Mouse (Mus musculus) hindbrain, embryonic 15.5 days (tissue): Measurements from ENCODE around the gene Pdlim7. TPM values are rescaled to one million over a fixed set of nuclear protein-coding genes. Genes with fewer than 3 reads are reported as not detected.

Experiments used
- ATAC-seq: fragments of 200-750 bp; cut with Nextera tagmentation; 2 replicates; pipeline ENCODE4 v1.8.0; 2017; ENCODE audit warnings: low read depth, moderate number of reproducible peaks, moderate TSS enrichment; ENCODE audit not compliant: low FRiP score
- H3K27ac ChIP-seq: fragments of 300-500 bp; sonication (generic); replicated peaks from 2 replicates; pipeline ENCODE4 v1.5.1; 2015; ENCODE audit warnings: mild to moderate bottlenecking, inconsistent platforms
- H3K27me3 ChIP-seq: fragments of 300-500 bp; sonication (generic); 2 replicates; pipeline ENCODE4 v1.6.1; 2015; ENCODE audit warnings: control low read depth, inconsistent platforms
- H3K36me3 ChIP-seq: fragments of 300-500 bp; sonication (generic); 2 replicates; pipeline ENCODE4 v1.6.1; 2015; ENCODE audit warnings: control low read depth, inconsistent platforms
- H3K4me1 ChIP-seq: fragments of 300-500 bp; sonication (generic); replicated peaks from 2 replicates; pipeline ENCODE4 v1.6.1; 2015; ENCODE audit warnings: control low read depth, inconsistent platforms
- H3K4me2 ChIP-seq: fragments of 300-500 bp; sonication (generic); 2 replicates; pipeline ENCODE4 v1.6.1; 2015; ENCODE audit warnings: moderate library complexity, mild to moderate bottlenecking, inconsistent platforms
- H3K4me3 ChIP-seq: fragments of 300-500 bp; sonication (generic); 2 replicates; pipeline ENCODE4 v1.5.1; 2015; ENCODE audit warnings: mild to moderate bottlenecking, inconsistent platforms
- H3K9ac ChIP-seq: fragments of 300-500 bp; sonication (generic); 2 replicates; pipeline ENCODE4 v1.6.1; 2015; ENCODE audit warnings: inconsistent platforms
- H3K9me3 ChIP-seq: fragments of 300-500 bp; sonication (generic); 2 replicates; pipeline ENCODE4 v1.6.1; 2016; ENCODE audit warnings: control low read depth, inconsistent platforms
- WGBS: fragments of 180-500 bp; shearing (Covaris S2); methylation state at CpG from one replicate; pipeline ENCODE4 v1.1.7; 2015; 5-methylcytosine and 5-hydroxymethylcytosine counted together
- polyA plus RNA-seq: library from polyadenylated mRNA; unstranded; fragments of >200 nt; fragmentation: Nextera tagmentation; extraction: Ambion mirVana; gene quantifications from 2 replicates; pipeline ENCODE4 v1.2.1, GENCODE M21; 2015

The Pdlim7 gene
- polyA plus RNA-seq, 1 experiment from 2014 or later, result 171 TPM

DNA sequence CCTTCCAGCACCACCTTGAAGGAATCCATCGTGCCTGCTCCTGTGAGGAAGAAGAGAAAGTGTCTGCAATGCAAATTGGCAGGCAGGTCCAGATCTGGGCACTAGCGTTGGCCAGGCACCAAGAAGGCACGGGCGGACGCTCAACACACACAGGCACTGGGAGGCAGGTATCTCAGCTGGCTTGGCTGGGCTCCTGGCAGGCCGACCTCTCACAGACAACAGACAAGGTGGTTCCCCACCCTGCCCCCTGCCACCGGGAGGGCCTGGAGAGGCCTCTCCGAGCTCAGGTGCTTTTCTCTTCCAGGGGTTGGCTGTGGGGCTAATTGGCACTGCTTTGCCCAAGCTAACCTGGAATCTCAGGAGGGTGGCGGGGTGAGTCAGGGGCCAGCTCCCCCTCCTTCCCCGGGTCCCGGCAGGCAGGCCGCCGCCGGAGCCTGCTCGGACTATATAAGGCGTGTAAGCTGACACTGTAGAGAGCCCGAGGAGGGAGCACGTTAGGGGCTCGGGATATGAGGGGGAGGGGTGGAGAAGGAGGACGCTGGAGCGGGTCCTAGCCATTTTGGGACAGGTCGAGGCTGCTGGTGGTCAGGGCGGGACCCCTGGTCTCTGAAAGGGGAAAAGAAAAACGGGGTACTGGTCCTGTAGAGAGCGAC, 971 bp downstream of the Pdlim7 start:
- Histone ChIP-seq H3K9ac (peak overlapping the region; percentile 90), H3K4me2 (peak overlapping the region; percentile 79), H3K36me3 (peaks cover 2% of the 10 kb centered on the region; the same call in 1 of the 2 replicates), H3K27ac (peak overlapping the region; percentile 91), H3K27me3 (no peaks in the 10 kb centered on the region), H3K4me3 (peak overlapping the region; percentile 85), H3K9me3 (no peaks in the 10 kb centered on the region), H3K4me1 (peaks cover 30% of the 10 kb centered on the region)
- peak; percentile 58 for ATAC-seq
- 1% methylated on average over 25 of the region's 25 CpGs for WGBS

DNA sequence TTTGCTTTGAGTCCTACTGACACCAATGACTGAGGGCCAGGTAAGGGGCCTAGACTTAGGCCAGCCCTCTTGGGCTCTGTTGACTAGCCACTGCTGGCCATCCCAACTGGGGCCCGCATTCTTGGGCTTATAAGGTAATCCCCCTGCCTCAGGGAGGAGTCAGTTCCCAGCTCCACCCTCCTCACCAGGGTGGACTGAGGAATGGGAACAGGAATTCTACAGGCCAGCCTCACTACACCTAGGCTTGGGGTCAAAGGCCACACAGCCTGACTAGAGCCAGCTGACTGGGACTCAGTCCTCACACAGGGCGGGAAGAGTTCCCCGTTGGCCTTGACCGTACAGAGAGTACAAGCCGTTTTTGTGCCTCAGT, 2.0 kb downstream of the Pdlim7 start:
- no peak for ATAC-seq
- Histone ChIP-seq H3K27ac (peak overlapping the region; percentile 47; the same call in 1 of the 2 replicates), H3K4me3 (peak overlapping the region; percentile 85; the same call in 1 of the 2 replicates), H3K4me1 (peaks cover 30% of the 10 kb centered on the region), H3K9me3 (no peaks in the 10 kb centered on the region), H3K36me3 (peaks cover 10% of the 10 kb centered on the region), H3K9ac (no peak overlapping the region), H3K4me2 (peak overlapping the region; percentile 79), H3K27me3 (no peaks in the 10 kb centered on the region)
- 49% methylated on average over 5 of the region's 5 CpGs for WGBS

DNA sequence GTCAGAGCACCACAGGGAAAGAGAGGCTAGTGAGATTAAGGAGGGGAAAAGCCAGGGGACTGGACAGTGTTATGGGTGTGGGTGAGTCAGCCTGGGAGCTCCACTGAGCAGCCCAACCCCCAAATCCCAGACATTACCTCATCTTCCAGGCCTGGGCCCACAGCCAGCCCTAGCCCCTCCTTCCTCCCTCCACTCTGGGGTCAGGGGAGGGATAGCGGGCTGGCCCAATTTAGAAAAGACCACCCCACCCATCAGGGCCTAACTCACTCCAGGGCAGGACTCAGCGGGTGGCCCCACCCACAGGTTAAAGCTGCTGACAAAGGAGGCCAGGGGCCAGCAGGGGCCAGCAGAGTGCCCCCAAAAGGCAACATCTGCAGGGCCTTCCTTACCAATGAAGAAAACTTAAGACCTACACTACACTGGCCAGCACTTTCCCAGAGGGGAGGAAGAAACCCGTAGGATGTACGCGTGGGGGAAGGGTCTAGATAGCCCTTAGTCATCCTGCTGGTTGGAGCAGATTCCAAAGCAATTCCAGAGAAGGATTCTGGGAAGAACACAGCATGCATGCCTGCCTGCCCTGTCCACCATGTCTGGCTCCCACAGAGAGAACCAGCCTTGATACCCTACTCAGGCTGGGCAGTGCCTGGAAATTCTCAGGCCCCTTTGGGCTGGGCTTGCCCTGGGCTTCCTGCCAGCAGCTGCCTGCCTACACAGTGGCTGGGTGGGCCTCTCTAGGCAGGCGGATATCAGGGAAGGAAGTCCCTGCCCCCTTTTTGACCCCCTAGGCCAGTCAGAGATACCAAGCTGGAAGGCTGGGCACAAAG, 2.6 kb downstream of the Pdlim7 start:
- peak overlapping the region; percentile 47; the same call in 1 of the 2 replicates for H3K27ac ChIP-seq
- peaks cover 16% of the 10 kb centered on the region for H3K36me3 ChIP-seq
- no peak overlapping the region for H3K9ac ChIP-seq
- peak; percentile 24 for ATAC-seq
- no peaks in the 10 kb centered on the region for H3K27me3 ChIP-seq
- peaks cover 30% of the 10 kb centered on the region for H3K4me1 ChIP-seq
- 16% methylated on average over 6 of the region's 6 CpGs for WGBS
- no peak overlapping the region for H3K4me3 ChIP-seq
- no peaks in the 10 kb centered on the region for H3K9me3 ChIP-seq
- peak overlapping the region; percentile 79 for H3K4me2 ChIP-seq

DNA sequence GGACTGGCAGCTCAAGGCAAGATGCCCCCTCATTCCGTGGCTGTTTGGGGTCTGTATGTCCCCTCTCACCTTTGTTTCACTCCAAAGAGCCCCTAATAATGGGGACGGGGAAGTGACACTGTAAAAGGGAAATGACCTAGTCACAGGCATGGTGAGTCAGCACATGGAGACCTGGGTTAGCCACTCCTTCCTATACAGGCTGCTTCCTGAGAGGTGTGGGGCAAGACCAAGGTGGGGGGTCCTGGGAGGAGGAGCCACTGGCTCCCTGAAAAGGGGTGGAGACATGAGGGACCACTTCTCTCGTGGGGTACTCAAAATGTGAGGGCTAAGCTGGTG, 3.2 kb downstream of the Pdlim7 start:
- Histone ChIP-seq H3K4me2 (no peak overlapping the region; the same call in 1 of the 2 replicates), H3K9me3 (no peaks in the 10 kb centered on the region), H3K4me3 (no peak overlapping the region), H3K4me1 (peaks cover 30% of the 10 kb centered on the region), H3K27me3 (no peaks in the 10 kb centered on the region), H3K9ac (no peak overlapping the region), H3K27ac (peak overlapping the region; percentile 47; the same call in 1 of the 2 replicates), H3K36me3 (peaks cover 22% of the 10 kb centered on the region)
- whole genome bisulfite sequencing, result 38% methylated on average over 3 of the region's 3 CpGs
- no peak for ATAC-seq

DNA sequence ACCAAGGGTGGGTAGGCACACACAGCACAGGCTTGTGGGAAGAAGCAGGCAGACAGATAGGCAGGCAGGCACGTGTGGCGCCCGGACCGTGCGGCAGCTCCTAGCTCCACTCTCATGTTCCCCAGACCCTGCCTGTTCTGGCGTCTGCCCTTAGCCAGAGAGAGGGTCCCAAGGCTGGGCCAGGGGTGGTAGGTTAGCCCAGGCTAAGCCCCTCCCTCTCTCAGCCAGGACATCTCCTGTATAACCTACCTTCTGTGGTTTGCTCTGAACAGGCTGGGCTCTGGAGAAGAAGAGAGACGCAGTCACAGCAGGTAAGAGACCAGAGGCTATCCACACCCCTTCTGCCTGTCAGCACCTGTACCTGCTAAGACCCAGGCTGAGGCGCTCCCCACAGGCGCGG, 4.9 kb downstream of the Pdlim7 start:
- Histone ChIP-seq H3K27me3 (no peaks in the 10 kb centered on the region), H3K9ac (no peak overlapping the region), H3K4me3 (no peak overlapping the region), H3K27ac (no peak overlapping the region), H3K4me2 (no peak overlapping the region), H3K9me3 (no peaks in the 10 kb centered on the region), H3K4me1 (peaks cover 25% of the 10 kb centered on the region), H3K36me3 (peaks cover 39% of the 10 kb centered on the region)
- WGBS, result 89% methylated on average over 10 of the region's 10 CpGs
- no peak for ATAC-seq

DNA sequence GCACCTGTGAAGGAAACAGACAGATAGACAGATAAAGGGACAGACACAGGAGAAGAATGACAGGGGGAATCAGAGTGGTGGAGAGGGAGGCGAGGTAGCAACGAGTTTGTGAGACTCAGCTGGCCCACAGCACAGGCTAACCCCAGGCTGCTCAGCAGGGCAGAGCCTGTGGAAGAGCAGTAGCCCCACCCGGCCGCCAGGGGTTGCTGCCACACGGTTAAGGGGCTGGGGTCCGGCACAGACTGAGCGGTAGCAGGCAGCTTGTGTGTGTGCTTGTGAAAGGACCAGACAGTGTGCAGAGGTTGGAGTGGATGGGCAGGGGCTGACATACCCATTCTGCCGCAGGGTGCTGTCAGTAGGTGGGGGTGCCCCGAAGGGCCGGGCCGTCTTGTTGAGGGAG, 5.6 kb downstream of the Pdlim7 start:
- H3K27me3 ChIP-seq, result no peaks in the 10 kb centered on the region
- ATAC-seq, result no peak
- H3K27ac ChIP-seq, result no peak overlapping the region
- H3K4me1 ChIP-seq, result peaks cover 25% of the 10 kb centered on the region
- no peak overlapping the region for H3K4me2 ChIP-seq
- no peak overlapping the region for H3K9ac ChIP-seq
- peaks cover 46% of the 10 kb centered on the region for H3K36me3 ChIP-seq
- H3K9me3 ChIP-seq, result no peaks in the 10 kb centered on the region
- H3K4me3 ChIP-seq, result no peak overlapping the region
- WGBS, result 64% methylated on average over 11 of the region's 11 CpGs

DNA sequence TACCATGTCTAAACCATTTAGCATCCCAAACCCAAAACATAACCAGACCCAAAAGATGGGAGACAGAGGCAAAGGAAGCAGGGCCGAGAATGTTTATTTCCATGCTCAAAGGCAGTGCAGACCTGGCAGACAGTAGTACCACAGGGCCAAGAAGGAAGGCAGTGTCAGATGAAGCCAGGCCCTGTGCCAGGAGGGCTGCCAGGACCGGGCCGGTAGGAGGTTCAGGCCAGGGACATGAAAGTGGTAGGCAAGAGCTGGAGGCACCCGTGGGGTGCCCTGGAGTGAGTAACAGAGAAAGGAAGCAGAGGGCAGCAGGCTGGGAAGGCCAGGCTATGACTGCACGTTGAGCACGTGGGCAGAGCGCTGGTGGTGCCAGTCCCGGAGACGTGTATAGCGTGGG, 6.8 kb downstream of the Pdlim7 start:
- no peak overlapping the region for H3K4me2 ChIP-seq
- no peak overlapping the region for H3K27ac ChIP-seq
- no peaks in the 10 kb centered on the region for H3K9me3 ChIP-seq
- no peaks in the 10 kb centered on the region for H3K27me3 ChIP-seq
- 84% methylated on average over 10 of the region's 10 CpGs for WGBS
- no peak for ATAC-seq
- peaks cover 14% of the 10 kb centered on the region for H3K4me1 ChIP-seq
- H3K9ac ChIP-seq, result no peak overlapping the region
- peaks cover 53% of the 10 kb centered on the region for H3K36me3 ChIP-seq
- no peak overlapping the region for H3K4me3 ChIP-seq

DNA sequence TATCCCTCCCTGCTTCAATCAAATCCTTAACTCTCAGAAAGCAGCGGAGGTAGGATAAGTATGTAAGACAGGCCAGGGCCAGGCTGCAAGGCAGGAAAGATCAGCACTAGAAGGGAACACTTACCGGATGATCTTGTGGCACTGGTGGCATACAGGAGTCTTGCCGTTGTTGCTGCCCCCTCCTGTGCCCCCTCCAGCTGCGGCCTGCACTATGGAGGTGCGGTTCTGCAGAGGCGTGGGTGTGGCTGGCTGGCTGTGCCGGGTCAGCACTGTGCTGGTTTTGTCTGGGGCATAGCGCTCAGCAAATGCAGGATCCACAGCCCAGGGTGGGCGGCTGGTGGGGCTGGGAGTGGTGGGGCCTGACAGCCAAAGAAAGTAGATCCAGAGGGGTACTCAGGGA, 7.7 kb downstream of the Pdlim7 start:
- Histone ChIP-seq H3K27ac (no peak overlapping the region), H3K9ac (no peak overlapping the region), H3K9me3 (no peaks in the 10 kb centered on the region), H3K27me3 (no peaks in the 10 kb centered on the region), H3K4me3 (no peak overlapping the region), H3K4me2 (no peak overlapping the region), H3K4me1 (peaks cover 6% of the 10 kb centered on the region), H3K36me3 (peaks cover 53% of the 10 kb centered on the region)
- ATAC-seq, result no peak
- WGBS, result 93% methylated on average over 9 of the region's 9 CpGs

DNA sequence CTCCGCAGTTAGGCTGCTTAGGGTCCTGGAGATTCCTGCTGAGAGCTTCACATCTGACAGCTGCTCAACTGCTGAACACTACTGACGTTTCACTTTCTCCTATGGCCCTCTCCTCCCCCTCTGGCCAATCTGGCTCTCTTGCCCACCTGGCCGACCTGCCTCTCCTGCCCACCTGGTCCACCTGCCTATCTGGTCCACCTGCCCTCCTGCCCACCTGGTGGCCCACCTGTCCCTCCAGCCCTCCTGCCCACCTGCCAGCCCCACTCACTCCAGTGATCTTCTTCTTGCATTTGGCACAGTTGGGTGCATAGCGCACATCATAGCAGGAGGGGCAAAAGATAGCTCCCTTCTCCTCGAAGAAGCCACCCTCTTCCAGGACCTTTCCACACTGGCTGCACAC, 9.1 kb downstream of the Pdlim7 start:
- ATAC-seq, result no peak
- Histone ChIP-seq H3K4me2 (no peak overlapping the region), H3K27me3 (no peaks in the 10 kb centered on the region), H3K27ac (no peak overlapping the region), H3K9ac (no peak overlapping the region), H3K4me3 (no peak overlapping the region), H3K4me1 (no peaks in the 10 kb centered on the region), H3K36me3 (peaks cover 53% of the 10 kb centered on the region), H3K9me3 (no peaks in the 10 kb centered on the region)
- WGBS, result 75% methylated on average over 5 of the region's 5 CpGs

DNA sequence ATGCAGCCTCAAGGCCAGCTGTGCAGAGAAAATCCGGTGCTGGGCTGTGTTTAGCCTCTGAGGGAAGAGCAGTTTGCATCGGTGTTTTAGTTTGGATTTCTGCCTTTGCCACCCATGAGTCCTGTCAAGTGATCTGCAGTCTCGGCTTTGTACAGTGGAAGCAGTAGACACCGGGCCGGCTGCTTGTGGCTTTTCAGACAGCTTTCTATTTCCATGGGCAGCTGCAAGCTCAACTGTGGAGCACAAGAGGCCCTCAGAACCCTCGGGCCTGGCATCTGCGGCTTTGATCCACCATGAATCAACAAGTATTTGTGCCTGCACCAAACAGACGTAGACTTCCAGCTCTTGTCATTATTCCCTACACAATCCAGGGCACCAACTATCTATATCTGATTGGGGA, 11.1 kb downstream of the Pdlim7 start:
- WGBS, result 86% methylated on average over 8 of the region's 8 CpGs
- no peaks in the 10 kb centered on the region for H3K9me3 ChIP-seq
- no peaks in the 10 kb centered on the region for H3K27me3 ChIP-seq

DNA sequence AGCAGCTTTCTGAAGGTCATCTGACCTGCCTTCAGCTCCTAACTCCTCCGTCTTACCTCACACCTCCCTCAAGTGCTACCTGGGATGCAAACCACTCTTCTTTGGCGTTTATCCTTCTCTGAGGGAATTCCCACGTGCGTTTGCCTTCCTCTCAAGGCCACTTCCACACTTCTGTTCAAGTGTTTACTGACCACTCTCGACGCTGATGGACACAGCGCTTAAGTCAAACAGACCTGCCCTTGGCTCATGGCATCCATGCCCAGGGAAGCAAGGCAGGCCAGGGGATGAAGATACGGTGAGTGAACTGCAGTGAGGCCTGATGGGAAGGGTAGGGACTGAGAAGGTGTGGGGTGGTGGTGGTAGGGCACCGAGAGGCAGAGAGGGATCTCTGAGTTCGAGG, 12.9 kb downstream of the Pdlim7 start:
- no peak overlapping the region for H3K9ac ChIP-seq
- no peaks in the 10 kb centered on the region for H3K27me3 ChIP-seq
- no peak for ATAC-seq
- no peak overlapping the region for H3K27ac ChIP-seq
- H3K9me3 ChIP-seq, result no peaks in the 10 kb centered on the region
- peaks cover 39% of the 10 kb centered on the region for H3K36me3 ChIP-seq
- peaks cover 13% of the 10 kb centered on the region for H3K4me1 ChIP-seq
- no peak overlapping the region for H3K4me3 ChIP-seq
- 83% methylated on average over 10 of the region's 10 CpGs for WGBS
- H3K4me2 ChIP-seq, result no peak overlapping the region

More for the DNA sequence above, 11.1 kb downstream of the Pdlim7 start:
- no peaks in the 10 kb centered on the region for H3K4me1 ChIP-seq
- peaks cover 55% of the 10 kb centered on the region for H3K36me3 ChIP-seq
- H3K4me2 ChIP-seq, result no peak overlapping the region
- no peak overlapping the region for H3K27ac ChIP-seq
- H3K9ac ChIP-seq, result no peak overlapping the region
- no peak overlapping the region for H3K4me3 ChIP-seq
- ATAC-seq, result no peak

DNA sequence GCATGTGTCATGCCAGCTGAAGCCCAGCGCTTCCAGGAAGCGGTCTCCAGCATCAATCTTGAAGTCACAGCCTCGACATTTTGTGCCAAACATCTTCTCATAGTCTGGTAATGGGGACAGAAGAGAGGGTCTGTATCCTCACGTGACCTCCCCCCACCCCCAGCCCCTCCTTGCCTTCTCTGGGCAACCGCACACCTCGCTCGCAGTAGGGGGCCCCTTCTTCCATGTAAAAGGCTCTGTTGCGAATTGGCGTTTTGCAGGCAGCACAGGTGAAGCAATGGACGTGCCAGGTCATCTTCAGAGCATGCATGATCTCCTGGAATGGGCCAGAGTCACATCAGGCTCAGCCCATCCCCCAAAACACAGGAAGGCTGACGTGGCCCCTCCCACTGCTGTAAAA, 14.6 kb downstream of the Pdlim7 start:
- H3K4me2 ChIP-seq, result no peak overlapping the region
- WGBS, result 60% methylated on average over 11 of the region's 11 CpGs
- H3K27me3 ChIP-seq, result no peaks in the 10 kb centered on the region
- ATAC-seq, result no peak
- no peak overlapping the region for H3K27ac ChIP-seq
- H3K36me3 ChIP-seq, result peaks cover 22% of the 10 kb centered on the region
- H3K9ac ChIP-seq, result no peak overlapping the region
- H3K4me1 ChIP-seq, result peaks cover 28% of the 10 kb centered on the region
- no peaks in the 10 kb centered on the region for H3K9me3 ChIP-seq
- no peak overlapping the region for H3K4me3 ChIP-seq
